Mouse (Mus musculus) erythroblast, embryonic 14.5 days (primary cell): Measurements from ENCODE around the gene Olfml1.

Source experiments
- GATA1 ChIP-seq: IDR thresholded peaks from 2 replicates; pipeline ENCODE4 v1.6.1; 2012; ENCODE audit warnings: low read length, inconsistent platforms, mixed read lengths
- TAL1 ChIP-seq: IDR thresholded peaks from 3 replicates; pipeline ENCODE4 v1.6.1; 2012; ENCODE audit warnings: low read length, inconsistent platforms, mixed read lengths

- TF ChIP-seq GATA1 = no peak
- TF ChIP-seq TAL1 = no peak
These were observed 28.2 kb downstream of the Olfml1 start for GRCm38 (mm10) chr7:107595426-107595825.
